Mouse (Mus musculus): ENCODE results near the gene Dapk3.

- TF ChIP-seq CTCF (IDR thresholded peaks at IDR 0.05; ENCODE audit: insufficient read depth, low read depth, low read length) (no peak), POLR2A (IDR thresholded peaks at IDR 0.05; ENCODE audit: insufficient read depth, low read depth, low read length) (no peak)
These were observed 6.8 kb upstream of the Dapk3 start for GRCm38 (mm10) chr10:81175936-81176465.

All from olfactory bulb, adult 2 months (tissue).